Mouse (Mus musculus): ENCODE measurements around the gene Caln1. TPM values are rescaled to one million over a fixed set of nuclear protein-coding genes. Genes with fewer than 3 reads are reported as not detected.
A peak's percentile ranks its signal among the peaks of the same experiment; 100 is the strongest.

The Caln1 gene
- polyA plus RNA-seq, 1 experiment from 2014 or later, result not detected

DNA sequence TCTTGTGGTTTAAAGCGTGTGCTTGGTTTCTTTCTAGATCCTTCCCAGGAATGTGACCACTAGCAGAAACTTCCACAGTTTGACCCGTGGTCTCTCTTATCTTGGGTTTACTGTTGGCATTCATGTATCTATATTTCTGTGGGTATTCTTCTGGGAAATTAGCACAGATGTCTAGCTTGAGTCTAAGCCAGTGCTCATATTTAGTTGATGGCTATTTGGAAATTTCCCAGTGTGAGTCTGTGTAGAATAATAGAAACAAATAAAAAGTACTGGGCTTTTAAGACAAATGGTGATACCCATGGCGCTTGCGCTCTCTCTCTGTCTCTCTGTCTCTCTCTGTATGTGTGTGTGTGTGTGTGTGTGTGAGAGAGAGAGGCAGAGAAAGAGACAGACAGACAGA is 330.2 kb downstream of the Caln1 start:
- H3K9me3 ChIP-seq (ENCODE audit: control insufficient read depth, low read length), result no peaks in the 10 kb centered on the region
- no peaks in the 10 kb centered on the region for H3K36me3 ChIP-seq (ENCODE audit: control insufficient read depth, insufficient read depth, low read length)
- H3K4me1 ChIP-seq (replicated peaks; ENCODE audit: control insufficient read depth, insufficient read depth, low read length), result no peaks in the 10 kb centered on the region
- H3K27me3 ChIP-seq (replicated peaks; ENCODE audit: control insufficient read depth, insufficient read depth, low read length), result no peaks in the 10 kb centered on the region
- WGBS, result 92% methylated on average over 4 of the region's 4 CpGs
- DNase-seq (ENCODE audit: low spot score), result no peak
- H3K4me2 ChIP-seq (ENCODE audit: low read length), result no peak overlapping the region
- H3K9ac ChIP-seq (ENCODE audit: low read length), result no peak overlapping the region
- ATAC-seq (replicated peaks; ENCODE audit: low FRiP score, low TSS enrichment, low read depth), result no peak
- H3K27ac ChIP-seq (ENCODE audit: low read depth), result no peak overlapping the region
- no peak overlapping the region for H3K4me3 ChIP-seq (ENCODE audit: low read depth, low read length)

DNA sequence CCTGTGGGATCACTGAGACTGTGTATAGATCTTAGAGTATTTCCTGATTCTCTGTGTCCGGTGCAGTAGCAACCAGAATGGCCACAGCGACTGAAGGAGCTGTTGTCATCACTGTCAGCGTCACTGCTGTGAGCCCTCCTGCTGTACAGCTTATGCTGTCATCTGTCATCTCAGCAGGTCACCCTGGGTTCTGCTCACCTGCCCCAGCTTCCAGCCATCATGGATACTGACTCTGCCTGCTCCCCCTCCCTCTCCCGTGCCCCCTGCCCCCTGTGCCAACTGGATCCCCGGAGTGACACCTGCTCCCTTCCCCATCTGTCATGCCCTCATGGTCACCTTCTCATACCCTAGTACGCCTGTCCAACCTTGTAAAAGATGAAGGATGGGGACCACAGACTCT is 332.5 kb downstream of the Caln1 start:
- Histone ChIP-seq H3K4me2 (ENCODE audit: low read length) (no peak overlapping the region), H3K36me3 (ENCODE audit: control insufficient read depth, insufficient read depth, low read length) (no peaks in the 10 kb centered on the region), H3K9ac (ENCODE audit: low read length) (no peak overlapping the region), H3K27ac (ENCODE audit: low read depth) (no peak overlapping the region), H3K27me3 (replicated peaks; ENCODE audit: control insufficient read depth, insufficient read depth, low read length) (no peaks in the 10 kb centered on the region), H3K4me1 (replicated peaks; ENCODE audit: control insufficient read depth, insufficient read depth, low read length) (no peaks in the 10 kb centered on the region), H3K9me3 (ENCODE audit: control insufficient read depth, low read length) (no peaks in the 10 kb centered on the region), H3K4me3 (ENCODE audit: low read depth, low read length) (no peak overlapping the region)
- 83% methylated on average over 6 of the region's 6 CpGs for WGBS
- DNase-seq (ENCODE audit: low spot score) (no peak), ATAC-seq (replicated peaks; ENCODE audit: low FRiP score, low TSS enrichment, low read depth) (no peak)

GRCm38 (mm10) chr5:130702361-130702760 is 333.1 kb downstream of the Caln1 start:
- Histone ChIP-seq H3K27ac (ENCODE audit: low read depth) (no peak overlapping the region), H3K4me3 (ENCODE audit: low read depth, low read length) (no peak overlapping the region), H3K4me2 (ENCODE audit: low read length) (no peak overlapping the region), H3K36me3 (ENCODE audit: control insufficient read depth, insufficient read depth, low read length) (no peaks in the 10 kb centered on the region), H3K9me3 (ENCODE audit: control insufficient read depth, low read length) (no peaks in the 10 kb centered on the region), H3K27me3 (replicated peaks; ENCODE audit: control insufficient read depth, insufficient read depth, low read length) (no peaks in the 10 kb centered on the region), H3K4me1 (replicated peaks; ENCODE audit: control insufficient read depth, insufficient read depth, low read length) (no peaks in the 10 kb centered on the region), H3K9ac (ENCODE audit: low read length) (no peak overlapping the region)
- ATAC-seq (replicated peaks; ENCODE audit: low FRiP score, low TSS enrichment, low read depth) (no peak), DNase-seq (ENCODE audit: low spot score) (no peak)
- WGBS, result 65% methylated on average over 4 of the region's 4 CpGs

DNA sequence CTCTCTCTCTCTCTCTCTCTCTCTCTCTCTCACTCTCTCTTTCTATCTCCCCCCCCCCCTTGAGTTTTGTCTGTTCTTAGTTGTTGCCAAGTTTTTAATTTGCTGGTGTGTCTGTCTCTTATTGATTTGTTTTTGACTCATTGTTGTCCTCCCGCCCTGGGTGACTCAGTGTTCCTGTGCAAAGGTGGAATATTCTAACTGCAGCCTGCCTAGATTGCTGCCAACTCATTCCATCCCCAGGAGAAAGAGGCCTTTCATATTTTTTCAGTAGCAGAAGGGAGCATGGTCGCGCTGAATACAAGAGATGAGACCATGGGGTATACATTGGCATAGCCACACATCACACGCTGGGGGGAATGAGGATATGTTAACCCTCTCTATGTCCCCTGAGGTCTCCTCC is 335.6 kb downstream of the Caln1 start:
- DNase-seq (ENCODE audit: low spot score), result no peak
- no peak overlapping the region for H3K27ac ChIP-seq (ENCODE audit: low read depth)
- 83% methylated on average over 4 of the region's 4 CpGs for WGBS
- H3K4me2 ChIP-seq (ENCODE audit: low read length), result no peak overlapping the region
- no peaks in the 10 kb centered on the region for H3K36me3 ChIP-seq (ENCODE audit: control insufficient read depth, insufficient read depth, low read length)
- no peaks in the 10 kb centered on the region for H3K27me3 ChIP-seq (replicated peaks; ENCODE audit: control insufficient read depth, insufficient read depth, low read length)
- H3K4me3 ChIP-seq (ENCODE audit: low read depth, low read length), result no peak overlapping the region
- no peak for ATAC-seq (replicated peaks; ENCODE audit: low FRiP score, low TSS enrichment, low read depth)
- H3K4me1 ChIP-seq (replicated peaks; ENCODE audit: control insufficient read depth, insufficient read depth, low read length), result no peaks in the 10 kb centered on the region
- no peaks in the 10 kb centered on the region for H3K9me3 ChIP-seq (ENCODE audit: control insufficient read depth, low read length)
- no peak overlapping the region for H3K9ac ChIP-seq (ENCODE audit: low read length)

GRCm38 (mm10) chr5:130706202-130706855 is 337.1 kb downstream of the Caln1 start:
- Histone ChIP-seq H3K4me2 (ENCODE audit: low read length) (no peak overlapping the region), H3K9me3 (ENCODE audit: control insufficient read depth, low read length) (no peaks in the 10 kb centered on the region), H3K4me3 (ENCODE audit: low read depth, low read length) (no peak overlapping the region), H3K27ac (ENCODE audit: low read depth) (no peak overlapping the region), H3K4me1 (replicated peaks; ENCODE audit: control insufficient read depth, insufficient read depth, low read length) (no peaks in the 10 kb centered on the region), H3K9ac (ENCODE audit: low read length) (no peak overlapping the region), H3K36me3 (ENCODE audit: control insufficient read depth, insufficient read depth, low read length) (no peaks in the 10 kb centered on the region), H3K27me3 (replicated peaks; ENCODE audit: control insufficient read depth, insufficient read depth, low read length) (no peaks in the 10 kb centered on the region)
- 61% methylated on average over 6 of the region's 6 CpGs for WGBS
- DNase-seq (ENCODE audit: low spot score) (no peak), ATAC-seq (replicated peaks; ENCODE audit: low FRiP score, low TSS enrichment, low read depth) (no peak)

GRCm38 (mm10) chr5:130707755-130708154 is 338.5 kb downstream of the Caln1 start:
- no peak overlapping the region for H3K27ac ChIP-seq (ENCODE audit: low read depth)

GRCm38 (mm10) chr5:130708616-130709015 is 339.4 kb downstream of the Caln1 start:
- no peaks in the 10 kb centered on the region for H3K36me3 ChIP-seq (ENCODE audit: control insufficient read depth, insufficient read depth, low read length)
- no peak overlapping the region for H3K4me2 ChIP-seq (ENCODE audit: low read length)
- no peaks in the 10 kb centered on the region for H3K4me1 ChIP-seq (replicated peaks; ENCODE audit: control insufficient read depth, insufficient read depth, low read length)
- no peaks in the 10 kb centered on the region for H3K9me3 ChIP-seq (ENCODE audit: control insufficient read depth, low read length)
- 79% methylated on average over 4 of the region's 4 CpGs for WGBS
- H3K9ac ChIP-seq (ENCODE audit: low read length), result no peak overlapping the region
- H3K4me3 ChIP-seq (ENCODE audit: low read depth, low read length), result no peak overlapping the region
- no peak overlapping the region for H3K27ac ChIP-seq (ENCODE audit: low read depth)
- no peak for ATAC-seq (replicated peaks; ENCODE audit: low FRiP score, low TSS enrichment, low read depth)
- no peak for DNase-seq (ENCODE audit: low spot score)
- H3K27me3 ChIP-seq (replicated peaks; ENCODE audit: control insufficient read depth, insufficient read depth, low read length), result no peaks in the 10 kb centered on the region

More at GRCm38 (mm10) chr5:130707755-130708154, 338.5 kb downstream of the Caln1 start:
- Histone ChIP-seq H3K9ac (ENCODE audit: low read length) (no peak overlapping the region), H3K4me2 (ENCODE audit: low read length) (no peak overlapping the region), H3K4me1 (replicated peaks; ENCODE audit: control insufficient read depth, insufficient read depth, low read length) (no peaks in the 10 kb centered on the region), H3K27me3 (replicated peaks; ENCODE audit: control insufficient read depth, insufficient read depth, low read length) (no peaks in the 10 kb centered on the region), H3K4me3 (ENCODE audit: low read depth, low read length) (no peak overlapping the region), H3K36me3 (ENCODE audit: control insufficient read depth, insufficient read depth, low read length) (no peaks in the 10 kb centered on the region), H3K9me3 (ENCODE audit: control insufficient read depth, low read length) (no peaks in the 10 kb centered on the region)
- ATAC-seq (replicated peaks; ENCODE audit: low FRiP score, low TSS enrichment, low read depth) (no peak), DNase-seq (ENCODE audit: low spot score) (no peak)
- WGBS, result 73% methylated on average over 3 of the region's 3 CpGs

DNA sequence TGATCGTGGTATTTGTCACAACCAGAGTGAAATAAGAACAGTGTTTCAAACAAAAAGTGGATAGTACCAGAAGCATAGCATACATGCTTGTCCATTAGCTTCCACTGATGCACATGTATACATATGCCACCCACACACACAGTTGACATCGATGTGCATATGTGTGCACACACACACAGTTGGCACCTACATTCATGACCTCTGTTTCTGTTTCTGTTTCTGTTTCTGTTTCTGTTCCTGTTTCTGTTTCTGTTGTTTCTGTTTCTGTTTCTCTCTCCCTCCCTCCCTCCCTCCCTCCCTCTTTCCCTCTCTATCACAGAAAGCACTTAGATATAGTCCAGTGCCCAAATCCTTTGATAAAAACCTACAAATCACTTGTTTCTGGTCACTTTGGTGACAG is 342.4 kb downstream of the Caln1 start:
- Histone ChIP-seq H3K4me3 (ENCODE audit: low read depth, low read length) (no peak overlapping the region), H3K36me3 (ENCODE audit: control insufficient read depth, insufficient read depth, low read length) (no peaks in the 10 kb centered on the region), H3K27ac (ENCODE audit: low read depth) (no peak overlapping the region), H3K4me2 (ENCODE audit: low read length) (no peak overlapping the region), H3K4me1 (replicated peaks; ENCODE audit: control insufficient read depth, insufficient read depth, low read length) (no peaks in the 10 kb centered on the region), H3K9ac (ENCODE audit: low read length) (no peak overlapping the region), H3K9me3 (ENCODE audit: control insufficient read depth, low read length) (no peaks in the 10 kb centered on the region), H3K27me3 (replicated peaks; ENCODE audit: control insufficient read depth, insufficient read depth, low read length) (no peaks in the 10 kb centered on the region)
- ATAC-seq (replicated peaks; ENCODE audit: low FRiP score, low TSS enrichment, low read depth), result no peak
- no peak for DNase-seq (ENCODE audit: low spot score)
- 96% methylated on average over 2 of the region's 2 CpGs for WGBS

- no peaks in the 10 kb centered on the region for H3K36me3 ChIP-seq (ENCODE audit: control insufficient read depth, insufficient read depth, low read length)
- no peak for DNase-seq (ENCODE audit: low spot score)
- no peak overlapping the region for H3K4me2 ChIP-seq (ENCODE audit: low read length)
- no peaks in the 10 kb centered on the region for H3K27me3 ChIP-seq (replicated peaks; ENCODE audit: control insufficient read depth, insufficient read depth, low read length)
- H3K27ac ChIP-seq (ENCODE audit: low read depth), result no peak overlapping the region
- WGBS, result 84% methylated on average over 1 of the region's 1 CpGs
- ATAC-seq (replicated peaks; ENCODE audit: low FRiP score, low TSS enrichment, low read depth), result peak; percentile 50; the same call in 1 of the 2 replicates
- no peak overlapping the region for H3K9ac ChIP-seq (ENCODE audit: low read length)
- no peak overlapping the region for H3K4me3 ChIP-seq (ENCODE audit: low read depth, low read length)
- H3K9me3 ChIP-seq (ENCODE audit: control insufficient read depth, low read length), result no peaks in the 10 kb centered on the region
- no peaks in the 10 kb centered on the region for H3K4me1 ChIP-seq (replicated peaks; ENCODE audit: control insufficient read depth, insufficient read depth, low read length)
Observed at GRCm38 (mm10) chr5:130712281-130712680, 343.0 kb downstream of the Caln1 start.
